Comparison of ENCODE assay signal across 25 mouse cellular contexts in genomic region chr11:19767316-19767715, GRCm38 (mm10).
DNase-seq lines count a peak whose midpoint lies in the region; ATAC-seq and TF ChIP-seq lines count a peak whose summit lies in the region.
"Had no signal": no experiment of that assay in that cellular context is flagged by ENCODE, and none has a peak within 500 bp of the region (broad histone marks: within the 10 kb centered on the region; RNA-seq: fewer than 3 reads in every experiment).

No protein-coding gene starts in this region.

- no peaks in the 10 kb centered on the region for H3K9me3 ChIP-seq in hindbrain, postnatal 0 days (ENCODE audit: low read length)
- no peaks in the 10 kb centered on the region for H3K9me3 ChIP-seq in hindbrain, embryonic 16.5 days (ENCODE audit: control insufficient read depth, low read length)
- H3K9me3 ChIP-seq: embryonic facial prominence, embryonic 12.5 days; embryonic facial prominence, embryonic 15.5 days; forebrain, embryonic 13.5 days; G1E; hindbrain, embryonic 10.5 days; hindbrain, embryonic 13.5 days had no signal

- no peaks in the 10 kb centered on the region for H3K36me3 ChIP-seq in hindbrain, postnatal 0 days (ENCODE audit: insufficient read depth, low read length)
- no peaks in the 10 kb centered on the region for H3K36me3 ChIP-seq in hindbrain, embryonic 16.5 days (ENCODE audit: control insufficient read depth, insufficient read depth, low read length)
- H3K36me3 ChIP-seq: embryonic facial prominence, embryonic 12.5 days; embryonic facial prominence, embryonic 15.5 days; G1E; hindbrain, embryonic 10.5 days; hindbrain, embryonic 13.5 days had no signal

- H3K27me3 ChIP-seq in hindbrain, postnatal 0 days (ENCODE audit: insufficient read depth, low read length), result no peaks in the 10 kb centered on the region
- H3K27me3 ChIP-seq in hindbrain, embryonic 16.5 days (replicated peaks; ENCODE audit: control insufficient read depth, insufficient read depth, low read length), result no peaks in the 10 kb centered on the region
- H3K27me3 ChIP-seq: CH12.LX; embryonic facial prominence, embryonic 15.5 days; hindbrain, embryonic 13.5 days had no signal

- H3K4me3 ChIP-seq in hindbrain, postnatal 0 days (ENCODE audit: low read length), result no peak overlapping the region
- H3K4me3 ChIP-seq in hindbrain, embryonic 16.5 days (ENCODE audit: low read length), result no peak overlapping the region
- H3K4me3 ChIP-seq: embryonic facial prominence, embryonic 12.5 days; embryonic facial prominence, embryonic 15.5 days; forebrain, embryonic 13.5 days; hindbrain, embryonic 10.5 days; hindbrain, embryonic 13.5 days had no signal

- H3K27ac ChIP-seq in hindbrain, postnatal 0 days, result no peak overlapping the region
- no peak overlapping the region for H3K27ac ChIP-seq in hindbrain, embryonic 16.5 days (ENCODE audit: low read depth, low read length)
- H3K27ac ChIP-seq: embryonic facial prominence, embryonic 12.5 days; embryonic facial prominence, embryonic 15.5 days; forebrain, embryonic 13.5 days; hindbrain, embryonic 10.5 days; hindbrain, embryonic 13.5 days had no signal

- 0 out of 2 replicates have a peak, but pooled peaks have one; percentile 18 for ATAC-seq in hindbrain, postnatal 0 days
- no peak for ATAC-seq in hindbrain, embryonic 16.5 days
- ATAC-seq in activated CD4-positive, CD25-positive, alpha-beta regulatory T cell, adult 4 months, result no peak
- ATAC-seq: forebrain, embryonic 13.5 days; forebrain, embryonic 16.5 days; intestine, postnatal 0 days had no signal

- H3K4me2 ChIP-seq in hindbrain, postnatal 0 days (ENCODE audit: low read depth, low read length), result no peak overlapping the region
- no peak overlapping the region for H3K4me2 ChIP-seq in hindbrain, embryonic 16.5 days (ENCODE audit: low read length)
- H3K4me2 ChIP-seq: embryonic facial prominence, embryonic 12.5 days; embryonic facial prominence, embryonic 15.5 days; forebrain, embryonic 13.5 days; heart, embryonic 11.5 days; hindbrain, embryonic 13.5 days had no signal

- TF ChIP-seq CTCF in hindbrain, postnatal 0 days (IDR thresholded peaks at IDR 0.05; ENCODE audit: low read depth), result no peak

- no peak overlapping the region for H3K9ac ChIP-seq in hindbrain, postnatal 0 days (replicated peaks; ENCODE audit: low read length)
- H3K9ac ChIP-seq in hindbrain, embryonic 16.5 days (ENCODE audit: low read depth, low read length), result no peak overlapping the region
- H3K9ac ChIP-seq: embryonic facial prominence, embryonic 12.5 days; embryonic facial prominence, embryonic 15.5 days; forebrain, embryonic 13.5 days; hindbrain, embryonic 13.5 days had no signal

- WGBS in hindbrain, postnatal 0 days, result 80% methylated on average over 5 of the region's 5 CpGs
- WGBS in hindbrain, embryonic 16.5 days, result 84% methylated on average over 5 of the region's 5 CpGs

- H3K4me1 ChIP-seq in hindbrain, postnatal 0 days (ENCODE audit: insufficient read depth, low read length), result no peaks in the 10 kb centered on the region
- no peaks in the 10 kb centered on the region for H3K4me1 ChIP-seq in hindbrain, embryonic 16.5 days (ENCODE audit: control insufficient read depth, insufficient read depth, low read depth, low read length)
- H3K4me1 ChIP-seq: embryonic facial prominence, embryonic 12.5 days; embryonic facial prominence, embryonic 15.5 days; hindbrain, embryonic 10.5 days; hindbrain, embryonic 13.5 days had no signal

- DNase-seq in cerebellum, postnatal 14 days, result peak; percentile 52 to 70
- no peak for DNase-seq in cerebellum, adult 11 months
- DNase-seq in hindbrain, postnatal 0 days (ENCODE audit: low spot score), result peak; percentile 51
- DNase-seq in right cerebral cortex, postnatal 4 days, result peak; percentile 35
- no peak for DNase-seq in right cerebral cortex, postnatal 14 days
- DNase-seq: adrenal gland, postnatal 10 days; adrenal gland, postnatal 36 days; B cell, adult 2 months; cerebellum, adult 18-20 months; cerebellum, adult 9-11 months; gastrocnemius, postnatal 10 days; gastrocnemius, postnatal 36 days; kidney, adult 2 months had no signal

Comparison
In these comparisons a context has a peak if more than half of its experiments do, and no peak if none do; other contexts are left out.
1. DNase-seq: peak in cerebellum, postnatal 14 days (2 of 2), hindbrain, postnatal 0 days (single experiment) and right cerebral cortex, postnatal 4 days (single experiment); none in cerebellum, adult 11 months (single experiment) and right cerebral cortex, postnatal 14 days (single experiment).